Mouse (Mus musculus): ENCODE measurements around the gene Tcea2. TPM values are rescaled to one million over a fixed set of nuclear protein-coding genes. Genes with fewer than 3 reads are reported as not detected.

Gene Tcea2
- polyA plus RNA-seq, 1 experiment from 2014 or later = 13.5 TPM

GRCm38 (mm10) chr2:181658528-181658927, 21.6 kb upstream of the Tcea2 start:
- Histone ChIP-seq H3K36me3 (peaks cover 31% of the 10 kb centered on the region), H3K9ac (no peak overlapping the region), H3K4me3 (no peak overlapping the region), H3K9me3 (replicated peaks) (no peaks in the 10 kb centered on the region), H3K4me2 (no peak overlapping the region), H3K27ac (no peak overlapping the region), H3K4me1 (replicated peaks) (peaks cover 12% of the 10 kb centered on the region), H3K27me3 (no peaks in the 10 kb centered on the region)
- ATAC-seq (replicated peaks; ENCODE audit: insufficient number of reproducible peaks, insufficient read depth, low FRiP score, low read depth) = no peak
- WGBS = 79% methylated on average over 7 of the region's 7 CpGs

- Histone ChIP-seq H3K36me3 (peaks cover 28% of the 10 kb centered on the region), H3K9me3 (replicated peaks) (no peaks in the 10 kb centered on the region), H3K27ac (peak overlapping the region; percentile 56), H3K4me3 (no peak overlapping the region), H3K4me2 (peak overlapping the region; percentile 24; the same call in 1 of the 2 replicates), H3K9ac (no peak overlapping the region), H3K4me1 (replicated peaks) (peaks cover 7% of the 10 kb centered on the region), H3K27me3 (no peaks in the 10 kb centered on the region)
- WGBS = 36% methylated on average over 17 of the region's 17 CpGs
- ATAC-seq (replicated peaks; ENCODE audit: insufficient number of reproducible peaks, insufficient read depth, low FRiP score, low read depth) = peak; percentile 28; the same call in 1 of the 2 replicates
Observed at GRCm38 (mm10) chr2:181658930-181659555, 21.1 kb upstream of the Tcea2 start.

- H3K27me3 ChIP-seq = no peaks in the 10 kb centered on the region
- WGBS = 5% methylated on average over 9 of the region's 9 CpGs
Observed at GRCm38 (mm10) chr2:181659609-181660055, 20.5 kb upstream of the Tcea2 start.

GRCm38 (mm10) chr2:181662620-181663297, 17.4 kb upstream of the Tcea2 start:
- Histone ChIP-seq H3K4me3 (no peak overlapping the region), H3K27me3 (peaks cover 7% of the 10 kb centered on the region; the same call in 1 of the 2 replicates), H3K9ac (no peak overlapping the region), H3K27ac (peak overlapping the region; percentile 72), H3K9me3 (replicated peaks) (no peaks in the 10 kb centered on the region), H3K4me2 (no peak overlapping the region), H3K4me1 (replicated peaks) (peaks cover 7% of the 10 kb centered on the region), H3K36me3 (no peaks in the 10 kb centered on the region)
- WGBS = 79% methylated on average over 3 of the region's 3 CpGs
- ATAC-seq (replicated peaks; ENCODE audit: insufficient number of reproducible peaks, insufficient read depth, low FRiP score, low read depth) = peak; percentile 24

More at GRCm38 (mm10) chr2:181659609-181660055, 20.5 kb upstream of the Tcea2 start:
- Histone ChIP-seq H3K4me1 (replicated peaks) (peaks cover 7% of the 10 kb centered on the region), H3K9me3 (replicated peaks) (no peaks in the 10 kb centered on the region), H3K4me2 (peak overlapping the region; percentile 24), H3K27ac (peak overlapping the region; percentile 56), H3K36me3 (peaks cover 24% of the 10 kb centered on the region), H3K4me3 (no peak overlapping the region), H3K9ac (no peak overlapping the region)
- ATAC-seq (replicated peaks; ENCODE audit: insufficient number of reproducible peaks, insufficient read depth, low FRiP score, low read depth) = peak; percentile 76

GRCm38 (mm10) chr2:181663298-181663630, 16.8 kb upstream of the Tcea2 start:
- peak; percentile 65 for ATAC-seq (replicated peaks; ENCODE audit: insufficient number of reproducible peaks, insufficient read depth, low FRiP score, low read depth)
- no peak overlapping the region for H3K9ac ChIP-seq
- 16% methylated on average over 4 of the region's 4 CpGs for WGBS

GRCm38 (mm10) chr2:181670285-181670912, 9.7 kb upstream of the Tcea2 start:
- Histone ChIP-seq H3K9me3 (replicated peaks) (no peaks in the 10 kb centered on the region), H3K4me2 (peak overlapping the region; percentile 78), H3K4me3 (peak overlapping the region; percentile 56), H3K27ac (peak overlapping the region; percentile 68), H3K4me1 (replicated peaks) (peaks cover 23% of the 10 kb centered on the region), H3K36me3 (no peaks in the 10 kb centered on the region), H3K9ac (peak overlapping the region; percentile 53), H3K27me3 (peaks cover 70% of the 10 kb centered on the region)
- ATAC-seq (replicated peaks; ENCODE audit: insufficient number of reproducible peaks, insufficient read depth, low FRiP score, low read depth) = 0 out of 2 replicates have a peak, but pooled peaks have one; percentile 9
- WGBS = 3% methylated on average over 56 of the region's 56 CpGs

More at GRCm38 (mm10) chr2:181663298-181663630, 16.8 kb upstream of the Tcea2 start:
- no peaks in the 10 kb centered on the region for H3K9me3 ChIP-seq (replicated peaks)
- H3K36me3 ChIP-seq = no peaks in the 10 kb centered on the region
- no peak overlapping the region for H3K4me2 ChIP-seq
- H3K4me3 ChIP-seq = no peak overlapping the region
- peaks cover 10% of the 10 kb centered on the region for H3K27me3 ChIP-seq
- peaks cover 7% of the 10 kb centered on the region for H3K4me1 ChIP-seq (replicated peaks)
- H3K27ac ChIP-seq = peak overlapping the region; percentile 72

- H3K9ac ChIP-seq = peak overlapping the region; percentile 53
- H3K36me3 ChIP-seq = no peaks in the 10 kb centered on the region
- H3K4me2 ChIP-seq = peak overlapping the region; percentile 78
- peaks cover 27% of the 10 kb centered on the region for H3K4me1 ChIP-seq (replicated peaks)
- WGBS = under 1% methylated on average over 41 of the region's 41 CpGs
- H3K27me3 ChIP-seq = peaks cover 70% of the 10 kb centered on the region
- no peaks in the 10 kb centered on the region for H3K9me3 ChIP-seq (replicated peaks)
- H3K4me3 ChIP-seq = peak overlapping the region; percentile 56
- peak overlapping the region; percentile 68 for H3K27ac ChIP-seq
- no peak for ATAC-seq (replicated peaks; ENCODE audit: insufficient number of reproducible peaks, insufficient read depth, low FRiP score, low read depth)
Observed at GRCm38 (mm10) chr2:181670913-181671311, 9.2 kb upstream of the Tcea2 start.

- Histone ChIP-seq H3K9me3 (replicated peaks) (no peaks in the 10 kb centered on the region), H3K4me1 (replicated peaks) (peaks cover 27% of the 10 kb centered on the region), H3K27ac (peak within 1 kb of the TSS; percentile 68), H3K36me3 (no peaks in the 10 kb centered on the region), H3K27me3 (peaks cover 70% of the 10 kb centered on the region), H3K9ac (peak within 1 kb of the TSS; percentile 53), H3K4me2 (peak within 1 kb of the TSS; percentile 78), H3K4me3 (peak within 1 kb of the TSS; percentile 56)
- under 1% methylated on average over 43 of the region's 43 CpGs for WGBS
- peak; percentile 51; the same call in 1 of the 2 replicates for ATAC-seq (replicated peaks; ENCODE audit: insufficient number of reproducible peaks, insufficient read depth, low FRiP score, low read depth)
Observed at GRCm38 (mm10) chr2:181671326-181671725, 8.8 kb upstream of the Tcea2 start, which contains the start of gene Sox18. Gene Sox18, minus strand, starts transcription at chr2:181671640.

GRCm38 (mm10) chr2:181671984-181672383, 8.1 kb upstream of the Tcea2 start:
- WGBS = 25% methylated on average over 7 of the region's 7 CpGs
- H3K27ac ChIP-seq = peak overlapping the region; percentile 68
- H3K27me3 ChIP-seq = peaks cover 69% of the 10 kb centered on the region
- H3K36me3 ChIP-seq = no peaks in the 10 kb centered on the region
- peaks cover 27% of the 10 kb centered on the region for H3K4me1 ChIP-seq (replicated peaks)
- no peaks in the 10 kb centered on the region for H3K9me3 ChIP-seq (replicated peaks)
- peak overlapping the region; percentile 78; the same call in 1 of the 2 replicates for H3K4me2 ChIP-seq
- H3K4me3 ChIP-seq = peak overlapping the region; percentile 56
- no peak for ATAC-seq (replicated peaks; ENCODE audit: insufficient number of reproducible peaks, insufficient read depth, low FRiP score, low read depth)
- no peak overlapping the region for H3K9ac ChIP-seq

GRCm38 (mm10) chr2:181673501-181673900, 6.6 kb upstream of the Tcea2 start:
- peaks cover 27% of the 10 kb centered on the region for H3K4me1 ChIP-seq (replicated peaks)
- H3K4me3 ChIP-seq = no peak overlapping the region
- H3K27me3 ChIP-seq = peaks cover 58% of the 10 kb centered on the region
- WGBS = 52% methylated on average over 1 of the region's 1 CpGs
- peak overlapping the region; percentile 53 for H3K27ac ChIP-seq
- no peak overlapping the region for H3K9ac ChIP-seq
- H3K36me3 ChIP-seq = no peaks in the 10 kb centered on the region
- no peak overlapping the region for H3K4me2 ChIP-seq
- ATAC-seq (replicated peaks; ENCODE audit: insufficient number of reproducible peaks, insufficient read depth, low FRiP score, low read depth) = no peak
- no peaks in the 10 kb centered on the region for H3K9me3 ChIP-seq (replicated peaks)

- 78% methylated on average over 4 of the region's 4 CpGs for WGBS
- no peak for ATAC-seq (replicated peaks; ENCODE audit: insufficient number of reproducible peaks, insufficient read depth, low FRiP score, low read depth)
- H3K4me2 ChIP-seq = no peak overlapping the region
- no peaks in the 10 kb centered on the region for H3K36me3 ChIP-seq
- no peak overlapping the region for H3K9ac ChIP-seq
- H3K4me1 ChIP-seq (replicated peaks) = peaks cover 33% of the 10 kb centered on the region
- peak overlapping the region; percentile 76 for H3K27ac ChIP-seq
- H3K9me3 ChIP-seq (replicated peaks) = no peaks in the 10 kb centered on the region
- peaks cover 44% of the 10 kb centered on the region for H3K27me3 ChIP-seq
- H3K4me3 ChIP-seq = no peak overlapping the region
Observed at GRCm38 (mm10) chr2:181674934-181675333, 5.2 kb upstream of the Tcea2 start.

All from heart, embryonic 15.5 days (tissue).